Mouse (Mus musculus): Measurements from ENCODE around the gene Mcf2l. TPM values are rescaled to one million over a fixed set of nuclear protein-coding genes. Genes with fewer than 3 reads are reported as not detected.

Gene Mcf2l
- polyA plus RNA-seq, 1 experiment from 2014 or later, result 21.5 TPM

- H3K4me3 ChIP-seq (ENCODE audit: low read length), result no peak overlapping the region
- no peaks in the 10 kb centered on the region for H3K4me1 ChIP-seq (ENCODE audit: insufficient read depth, low read length)
- WGBS, result 70% methylated on average over 16 of the region's 16 CpGs
- H3K27me3 ChIP-seq (ENCODE audit: insufficient read depth, low read length), result no peaks in the 10 kb centered on the region
- H3K27ac ChIP-seq (ENCODE audit: low read length), result no peak overlapping the region
- no peak for ATAC-seq (ENCODE audit: low FRiP score, low TSS enrichment)
- H3K36me3 ChIP-seq (ENCODE audit: insufficient read depth, low read length), result no peaks in the 10 kb centered on the region
- H3K9me3 ChIP-seq (ENCODE audit: low read length), result no peaks in the 10 kb centered on the region
- no peak overlapping the region for H3K4me2 ChIP-seq (replicated peaks; ENCODE audit: low read depth, low read length)
- H3K9ac ChIP-seq (replicated peaks; ENCODE audit: low read length), result no peak overlapping the region
Observed at GRCm38 (mm10) chr8:13063112-13063511, 189.5 kb downstream of the Mcf2l start.

Small RNA genes lying within 50 kb of the gene (microRNA-seq; reads per million reads assigned to microRNA genes)
- gene Gm38671, result not detected

Other genes with a start within 250 kb of the Mcf2l start
- gene Tubgcp3, start 201.6 kb upstream of the Mcf2l start, polyA plus RNA-seq (2015; fragmentation: Nextera tagmentation; extraction: Ambion mirVana), result 49.0 and 52.2 TPM in 2 replicates
- gene Atp11a, start 116.8 kb upstream of the Mcf2l start, polyA plus RNA-seq (2015; fragmentation: Nextera tagmentation; extraction: Ambion mirVana), result 14.4 and 18.5 TPM in 2 replicates
- 0.15 and 0.19 TPM in 2 replicates for gene F7, start 152.2 kb downstream of the Mcf2l start, polyA plus RNA-seq (2015; fragmentation: Nextera tagmentation; extraction: Ambion mirVana)
- 3.9 and 4.0 TPM in 2 replicates for gene F10, start 163.5 kb downstream of the Mcf2l start, polyA plus RNA-seq (2015; fragmentation: Nextera tagmentation; extraction: Ambion mirVana)
- 1.8 and 1.9 TPM in 2 replicates for gene Proz, start 187.1 kb downstream of the Mcf2l start, polyA plus RNA-seq (2015; fragmentation: Nextera tagmentation; extraction: Ambion mirVana)
- 46.5 and 49.9 TPM in 2 replicates for gene Pcid2, start 231.7 kb downstream of the Mcf2l start, polyA plus RNA-seq (2015; fragmentation: Nextera tagmentation; extraction: Ambion mirVana)
- gene Cul4a, start 231.8 kb downstream of the Mcf2l start, polyA plus RNA-seq (2015; fragmentation: Nextera tagmentation; extraction: Ambion mirVana), result 109 and 113 TPM in 2 replicates